In the genomic region with DNA sequence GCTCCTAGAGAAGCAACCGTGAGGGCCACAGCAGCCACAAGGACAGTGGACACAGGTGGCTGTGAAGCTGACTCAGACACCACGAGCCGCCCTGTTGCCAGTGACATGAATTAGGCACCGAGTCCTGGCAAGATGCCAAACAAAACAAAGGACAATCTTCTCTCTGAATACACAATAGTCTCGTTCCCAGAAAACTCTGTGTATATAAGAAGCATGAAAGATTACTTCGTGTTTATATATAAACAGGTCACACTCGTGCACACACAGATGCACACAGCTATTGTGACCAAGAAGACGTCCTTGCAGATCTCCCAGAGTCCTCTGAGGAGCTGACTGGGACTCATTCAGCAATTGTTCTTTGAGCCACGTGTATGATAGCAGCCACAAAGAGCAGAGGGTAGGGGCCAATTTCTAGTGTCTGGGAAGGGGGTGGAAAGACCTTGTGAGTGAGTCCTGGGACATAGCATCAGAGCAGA, we compare ENCODE assay signal across 8 mouse cellular contexts. TPM values are rescaled to one million over a fixed set of nuclear protein-coding genes. Genes with fewer than 3 reads are reported as not detected.
DNase-seq lines count a peak whose midpoint lies in the region; ATAC-seq lines count a peak whose summit lies in the region.
"Had no signal": no experiment of that assay in that cellular context is flagged by ENCODE, and none has a peak within 500 bp of the region (broad histone marks: within the 10 kb centered on the region; RNA-seq: fewer than 3 reads in every experiment).

No protein-coding gene starts in this region.

- H3K9ac ChIP-seq in forebrain, embryonic 13.5 days = no peak overlapping the region

- peaks cover 9% of the 10 kb centered on the region; the same call in 1 of the 2 replicates for H3K27me3 ChIP-seq in forebrain, embryonic 13.5 days

- H3K4me1 ChIP-seq in forebrain, embryonic 13.5 days = peaks cover 8% of the 10 kb centered on the region; the same call in 1 of the 2 replicates

- no peak overlapping the region for H3K4me2 ChIP-seq in forebrain, embryonic 13.5 days
- H3K4me2 ChIP-seq: liver, embryonic 11.5 days had no signal

- 15% methylated on average over 9 of the region's 9 CpGs for WGBS in forebrain, embryonic 13.5 days
- 5% methylated on average over 9 of the region's 9 CpGs for WGBS in large intestine, adult 2 months

- no peak overlapping the region for H3K4me3 ChIP-seq in forebrain, embryonic 13.5 days

- no peaks in the 10 kb centered on the region for H3K36me3 ChIP-seq in forebrain, embryonic 13.5 days (ENCODE audit: poor library complexity, severe bottlenecking)

- ATAC-seq in forebrain, embryonic 13.5 days = 0 out of 2 replicates have a peak, but pooled peaks have one; percentile 27
- ATAC-seq in activated CD4-positive, CD25-positive, alpha-beta regulatory T cell, adult 4 months = no peak

- DNase-seq in layer of hippocampus, adult 11-12 months (ENCODE audit: low spot score) = peak; percentile 38
- DNase-seq in layer of hippocampus, postnatal 14 days (ENCODE audit: low spot score in 2 of 2) = no peak
- peak; percentile 47 for DNase-seq in large intestine, adult 2 months (ENCODE audit: low read depth, low spot score)
- DNase-seq in retina, postnatal 1 day = peak; percentile 80
- DNase-seq in thymus, postnatal 25 days = no peak

- H3K27ac ChIP-seq in forebrain, embryonic 13.5 days = no peak overlapping the region

- H3K9me3 ChIP-seq in forebrain, embryonic 13.5 days (replicated peaks) = no peaks in the 10 kb centered on the region

RNA-seq across cellular contexts. Expression of a gene that starts 18.7 kb away (rescaled TPM):
- total RNA-seq in layer of hippocampus, postnatal 14 days (2021) = 100 to 1,000 TPM; 131 to 134 TPM
- polyA plus RNA-seq in forebrain, embryonic 13.5 days (2015; fragmentation: Nextera tagmentation; extraction: Ambion mirVana) = 3.2 TPM in 2 replicates
- 7.2 and 7.7 TPM in 2 replicates for polyA plus RNA-seq in large intestine, adult 2 months (2012; rRNA removed)
- polyA plus RNA-seq in activated CD4-positive, CD25-positive, alpha-beta regulatory T cell, adult 4 months (2017; shearing (Covaris generic)) = under 1 TPM in 1 of 2 experiments, not detected in 1; 0.20 TPM

Comparison
In these comparisons a context has a peak if more than half of its experiments do, and no peak if none do; other contexts are left out.
1. DNase-seq: peak in layer of hippocampus, adult 11-12 months (single experiment), large intestine, adult 2 months (single experiment) and retina, postnatal 1 day (single experiment); none in layer of hippocampus, postnatal 14 days (0 of 2) and thymus, postnatal 25 days (single experiment).